8 mouse cellular contexts compared by ENCODE assay signal in the genomic region with DNA sequence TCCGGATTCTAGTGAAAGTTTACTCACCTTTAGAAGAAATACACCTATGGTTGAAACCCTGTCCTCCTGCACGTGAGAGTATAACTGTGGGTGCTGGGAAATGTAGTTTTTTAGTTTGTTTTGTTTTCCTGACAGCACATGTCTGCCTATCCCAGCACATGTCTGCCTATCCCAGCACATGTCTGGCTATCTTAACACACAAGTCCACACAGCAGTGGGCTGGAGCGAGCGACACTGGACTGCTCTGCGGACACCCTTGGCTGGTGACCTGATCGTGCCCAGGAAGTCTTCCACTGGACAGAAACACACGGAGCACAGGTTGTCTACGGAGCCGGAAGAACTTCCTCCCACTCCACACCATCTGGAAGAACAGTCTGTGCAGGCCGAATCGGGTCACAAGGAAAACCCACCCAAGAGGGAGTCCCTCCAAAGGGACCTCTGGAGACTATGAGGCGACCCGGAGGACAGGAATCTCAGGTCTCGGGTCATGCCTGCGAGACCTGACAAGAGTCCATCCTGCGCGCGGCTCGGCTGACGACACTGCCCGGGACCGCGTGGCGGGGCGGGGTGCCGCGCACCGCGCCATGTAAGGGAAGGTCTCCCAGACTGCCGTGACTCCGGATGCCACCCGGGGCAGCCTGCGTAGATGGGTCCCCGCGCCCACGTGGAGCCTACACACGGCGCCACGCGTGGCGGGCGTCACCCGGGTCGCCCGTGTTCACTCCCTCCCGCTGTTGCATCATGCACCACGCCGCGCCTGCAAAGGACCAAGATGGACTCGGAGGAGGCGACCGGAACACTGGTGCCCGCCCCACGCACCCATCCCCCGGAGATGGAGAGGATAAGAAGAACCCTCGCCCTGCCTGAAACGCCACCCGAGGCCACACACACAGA. TPM values are rescaled to one million over a fixed set of nuclear protein-coding genes. Genes with fewer than 3 reads are reported as not detected.
DNase-seq lines count a peak whose midpoint lies in the region; ATAC-seq lines count a peak whose summit lies in the region.

No protein-coding gene starts in this region.

- no peaks in the 10 kb centered on the region for H3K36me3 ChIP-seq in forebrain, embryonic 16.5 days (ENCODE audit: control insufficient read depth, insufficient read depth)
- H3K36me3 ChIP-seq in hindbrain, embryonic 16.5 days (ENCODE audit: control insufficient read depth, insufficient read depth, low read length): no peaks in the 10 kb centered on the region
- no peaks in the 10 kb centered on the region for H3K36me3 ChIP-seq in limb, embryonic 12.5 days
- no peaks in the 10 kb centered on the region for H3K36me3 ChIP-seq in midbrain, embryonic 12.5 days

- peaks cover 11% of the 10 kb centered on the region for H3K4me1 ChIP-seq in forebrain, embryonic 16.5 days (replicated peaks; ENCODE audit: control insufficient read depth, insufficient read depth, low read length)
- H3K4me1 ChIP-seq in hindbrain, embryonic 16.5 days (ENCODE audit: control insufficient read depth, insufficient read depth, low read depth, low read length): peaks cover 12% of the 10 kb centered on the region
- H3K4me1 ChIP-seq in limb, embryonic 12.5 days (replicated peaks): peaks cover 14% of the 10 kb centered on the region
- peaks cover 15% of the 10 kb centered on the region for H3K4me1 ChIP-seq in midbrain, embryonic 12.5 days

- WGBS in forebrain, embryonic 16.5 days: 2% methylated on average over 58 of the region's 58 CpGs
- 3% methylated on average over 38 of the region's 58 CpGs for WGBS in hindbrain, embryonic 16.5 days
- 3% methylated on average over 58 of the region's 58 CpGs for WGBS in limb, embryonic 12.5 days
- 3% methylated on average over 58 of the region's 58 CpGs for whole genome bisulfite sequencing in midbrain, embryonic 12.5 days

- peak overlapping the region; percentile 77 for H3K9ac ChIP-seq in forebrain, embryonic 16.5 days (replicated peaks; ENCODE audit: low read depth, low read length)
- peak overlapping the region; percentile 79 for H3K9ac ChIP-seq in hindbrain, embryonic 16.5 days (ENCODE audit: low read depth, low read length)
- H3K9ac ChIP-seq in limb, embryonic 12.5 days (replicated peaks): peak overlapping the region; percentile 75
- peak overlapping the region; percentile 79 for H3K9ac ChIP-seq in midbrain, embryonic 12.5 days (replicated peaks)

- no peaks in the 10 kb centered on the region for H3K27me3 ChIP-seq in forebrain, embryonic 16.5 days (replicated peaks; ENCODE audit: control insufficient read depth, insufficient read depth, low read length)
- no peaks in the 10 kb centered on the region for H3K27me3 ChIP-seq in hindbrain, embryonic 16.5 days (replicated peaks; ENCODE audit: control insufficient read depth, insufficient read depth, low read length)
- peaks cover 9% of the 10 kb centered on the region; the same call in 1 of the 2 replicates for H3K27me3 ChIP-seq in limb, embryonic 12.5 days
- peaks cover 3% of the 10 kb centered on the region; the same call in 1 of the 2 replicates for H3K27me3 ChIP-seq in midbrain, embryonic 12.5 days

- H3K9me3 ChIP-seq in forebrain, embryonic 16.5 days (ENCODE audit: control insufficient read depth, low read length): no peaks in the 10 kb centered on the region
- H3K9me3 ChIP-seq in hindbrain, embryonic 16.5 days (ENCODE audit: control insufficient read depth, low read length): no peaks in the 10 kb centered on the region
- H3K9me3 ChIP-seq in limb, embryonic 12.5 days: no peaks in the 10 kb centered on the region
- no peaks in the 10 kb centered on the region for H3K9me3 ChIP-seq in midbrain, embryonic 12.5 days

- peak; percentile 71 for ATAC-seq in forebrain, embryonic 16.5 days
- ATAC-seq in hindbrain, embryonic 16.5 days: peak; percentile 73
- peak; percentile 28; the same call in 1 of the 2 replicates for ATAC-seq in limb, embryonic 12.5 days (ENCODE audit: insufficient number of reproducible peaks, insufficient read depth, low FRiP score, low TSS enrichment, low read depth)
- peak; percentile 74 for ATAC-seq in midbrain, embryonic 12.5 days (ENCODE audit: low FRiP score, low read depth)

- H3K27ac ChIP-seq in forebrain, embryonic 16.5 days (ENCODE audit: low read length): peak overlapping the region; percentile 29; the same call in 1 of the 2 replicates
- H3K27ac ChIP-seq in hindbrain, embryonic 16.5 days (ENCODE audit: low read depth, low read length): peak overlapping the region; percentile 67
- 0 out of 2 replicates have a peak overlapping the region, but pooled peaks have one; percentile 53 for H3K27ac ChIP-seq in limb, embryonic 12.5 days
- H3K27ac ChIP-seq in midbrain, embryonic 12.5 days (replicated peaks): no peak overlapping the region

- peak overlapping the region; percentile 94 for H3K4me2 ChIP-seq in forebrain, embryonic 16.5 days (ENCODE audit: low read length)
- H3K4me2 ChIP-seq in hindbrain, embryonic 16.5 days (ENCODE audit: low read length): peak overlapping the region; percentile 93
- H3K4me2 ChIP-seq in limb, embryonic 12.5 days: peak overlapping the region; percentile 100
- peak overlapping the region; percentile 100 for H3K4me2 ChIP-seq in midbrain, embryonic 12.5 days (replicated peaks)

- peak; percentile 51 to 58 for DNase-seq in cerebellum, adult 18-20 months
- DNase-seq in cerebellum, adult 9-11 months: no peak
- DNase-seq in c-Kit-positive CD71-negative TER-119-negative erythroid progenitor cells, embryonic 14.5 days (ENCODE audit: low read depth): peak; percentile 29
- peak; percentile 62 to 83 for DNase-seq in spleen, postnatal 4 days (ENCODE audit: low spot score in 2 of 2)

- peak overlapping the region; percentile 82 for H3K4me3 ChIP-seq in forebrain, embryonic 16.5 days (replicated peaks; ENCODE audit: low read length)
- peak overlapping the region; percentile 78 for H3K4me3 ChIP-seq in hindbrain, embryonic 16.5 days (ENCODE audit: low read length)
- H3K4me3 ChIP-seq in limb, embryonic 12.5 days (replicated peaks): peak overlapping the region; percentile 69
- peak overlapping the region; percentile 75 for H3K4me3 ChIP-seq in midbrain, embryonic 12.5 days

RNA-seq across cellular contexts. Expression of gene Slc7a1, which starts 0.7 kb away (rescaled TPM):
- polyA plus RNA-seq in forebrain, embryonic 16.5 days (2015; fragmentation: Nextera tagmentation; extraction: Ambion mirVana): 39.3 and 42.6 TPM in 2 replicates
- 39.0 and 48.5 TPM in 2 replicates for polyA plus RNA-seq in hindbrain, embryonic 16.5 days (2015; fragmentation: Nextera tagmentation; extraction: Ambion mirVana)
- polyA plus RNA-seq in limb, embryonic 12.5 days (2016; fragmentation: Nextera tagmentation; extraction: Ambion mirVana): 12.0 and 12.6 TPM in 2 replicates
- 15.5 and 16.6 TPM in 2 replicates for polyA plus RNA-seq in midbrain, embryonic 12.5 days (2016; fragmentation: Nextera tagmentation; extraction: Ambion mirVana)
